Mouse (Mus musculus) liver, adult (tissue): ENCODE measurements around the gene Zmym6.

ENCODE experiments used
- GATA4 ChIP-seq: IDR thresholded peaks from 2 replicates; pipeline ENCODE4 v1.6.1; 2014; ENCODE audit warnings: mild to moderate bottlenecking, low read length; ENCODE audit not compliant: insufficient replicate concordance

Zmym6 gene

GRCm38 (mm10) chr4:127167731-127168130, 90.5 kb downstream of the Zmym6 start:
- TF ChIP-seq GATA4 = no peak

GRCm38 (mm10) chr4:127168211-127168913, 91.2 kb downstream of the Zmym6 start:
- no peak for TF ChIP-seq GATA4

- TF ChIP-seq GATA4 = no peak
Measured at GRCm38 (mm10) chr4:127168914-127169345, 91.7 kb downstream of the Zmym6 start, which contains the start of gene Dlgap3. Gene Dlgap3, plus strand, starts transcription at chr4:127169204.

- no peak for TF ChIP-seq GATA4
Measured at GRCm38 (mm10) chr4:127169346-127170221, 92.4 kb downstream of the Zmym6 start.

- TF ChIP-seq GATA4 = no peak
Measured at GRCm38 (mm10) chr4:127170866-127171265, 93.7 kb downstream of the Zmym6 start.

- no peak for TF ChIP-seq GATA4
Measured at GRCm38 (mm10) chr4:127171341-127171905, 94.2 kb downstream of the Zmym6 start.

- TF ChIP-seq GATA4 = no peak
Measured at GRCm38 (mm10) chr4:127172119-127172518, 94.9 kb downstream of the Zmym6 start.

- no peak for TF ChIP-seq GATA4
Measured at GRCm38 (mm10) chr4:127172614-127173013, 95.4 kb downstream of the Zmym6 start.

GRCm38 (mm10) chr4:127173461-127173860, 96.3 kb downstream of the Zmym6 start:
- TF ChIP-seq GATA4 = no peak
